Mouse (Mus musculus) embryonic facial prominence, embryonic 15.5 days (tissue): ENCODE results near the gene Ldlrad3. TPM values are rescaled to one million over a fixed set of nuclear protein-coding genes. Genes with fewer than 3 reads are reported as not detected.

Experiments
- ATAC-seq: fragments of 200-750 bp; cut with Nextera tagmentation; 2 replicates; pipeline ENCODE4 v1.8.0; 2017; ENCODE audit warnings: low read depth, moderate TSS enrichment; ENCODE audit not compliant: insufficient number of reproducible peaks, low FRiP score, low TSS enrichment
- H3K27ac ChIP-seq: fragments of 300-500 bp; sonication (generic); replicated peaks from 2 replicates; pipeline ENCODE4 v1.5.1; 2015; ENCODE audit warnings: mild to moderate bottlenecking, inconsistent platforms
- H3K27me3 ChIP-seq: fragments of 300-500 bp; sonication (generic); 2 replicates; pipeline ENCODE4 v1.6.1; 2015; ENCODE audit warnings: inconsistent platforms
- H3K36me3 ChIP-seq: fragments of 300-500 bp; sonication (generic); 2 replicates; pipeline ENCODE4 v1.6.1; 2015; ENCODE audit warnings: mild to moderate bottlenecking, inconsistent platforms
- H3K4me1 ChIP-seq: fragments of 300-500 bp; sonication (generic); 2 replicates; pipeline ENCODE4 v1.6.1; 2015; ENCODE audit warnings: inconsistent platforms
- H3K4me2 ChIP-seq: fragments of 300-500 bp; sonication (generic); replicated peaks from 2 replicates; pipeline ENCODE4 v1.6.1; 2015; ENCODE audit warnings: mild to moderate bottlenecking, inconsistent platforms
- H3K4me3 ChIP-seq: fragments of 300-500 bp; sonication (generic); replicated peaks from 2 replicates; pipeline ENCODE4 v1.5.1; 2015; ENCODE audit warnings: mild to moderate bottlenecking, inconsistent platforms
- H3K9ac ChIP-seq: fragments of 300-500 bp; sonication (generic); 2 replicates; pipeline ENCODE4 v1.6.1; 2015; ENCODE audit warnings: inconsistent platforms
- H3K9me3 ChIP-seq: fragments of 300-500 bp; sonication (generic); replicated peaks from 2 replicates; pipeline ENCODE4 v1.6.1; 2016; ENCODE audit warnings: inconsistent platforms
- WGBS: fragments of 180-500 bp; shearing (Covaris S2); methylation state at CpG from one replicate; pipeline ENCODE4 v1.1.7; 2015; 5-methylcytosine and 5-hydroxymethylcytosine counted together
- polyA plus RNA-seq: library from polyadenylated mRNA; unstranded; fragments of >200 nt; fragmentation: Nextera tagmentation; extraction: Ambion mirVana; gene quantifications from 2 replicates; pipeline ENCODE4 v1.2.1, GENCODE M21; 2015

Ldlrad3 gene
- polyA plus RNA-seq, 1 experiment from 2014 or later, result 59.9 TPM

DNA sequence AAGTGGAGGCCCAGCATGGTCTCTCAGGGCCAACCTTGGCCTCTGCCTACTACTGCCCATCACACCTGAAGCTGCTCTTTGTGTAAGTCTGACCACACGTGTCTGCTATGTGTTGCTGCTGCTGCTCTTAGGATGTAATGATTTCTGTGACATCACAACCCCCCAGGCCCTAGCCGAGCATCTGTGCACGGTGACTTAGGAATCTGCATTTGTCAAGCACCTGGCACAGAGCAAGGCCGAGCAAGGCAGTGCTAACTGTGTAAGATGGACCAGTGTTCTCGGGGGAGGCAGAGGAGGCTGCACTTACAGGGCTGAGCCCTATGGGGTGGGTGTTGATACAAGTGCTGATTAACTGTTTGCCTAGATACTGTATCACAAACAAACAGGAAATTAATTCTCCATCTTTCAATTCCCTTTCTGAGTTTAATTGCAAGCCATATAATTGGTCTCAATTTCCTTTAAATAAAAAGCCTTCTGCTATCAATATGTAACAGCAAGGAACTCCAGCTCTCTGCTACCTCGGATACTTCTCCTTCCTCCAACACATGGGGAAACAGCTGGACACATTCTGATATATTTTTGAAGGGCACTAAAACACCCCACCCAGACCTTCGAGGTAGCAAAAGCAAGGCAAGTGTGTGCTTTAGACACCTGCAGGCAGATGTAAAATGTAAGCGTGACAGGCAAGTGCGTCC lies 152.2 kb downstream of the Ldlrad3 start:
- H3K36me3 ChIP-seq, result no peaks in the 10 kb centered on the region
- no peaks in the 10 kb centered on the region for H3K27me3 ChIP-seq
- H3K4me1 ChIP-seq, result peaks cover 15% of the 10 kb centered on the region
- no peak overlapping the region for H3K4me2 ChIP-seq
- no peak overlapping the region for H3K27ac ChIP-seq
- 59% methylated on average over 9 of the region's 9 CpGs for WGBS
- H3K9ac ChIP-seq, result no peak overlapping the region
- H3K9me3 ChIP-seq, result no peaks in the 10 kb centered on the region
- ATAC-seq, result no peak
- H3K4me3 ChIP-seq, result no peak overlapping the region

DNA sequence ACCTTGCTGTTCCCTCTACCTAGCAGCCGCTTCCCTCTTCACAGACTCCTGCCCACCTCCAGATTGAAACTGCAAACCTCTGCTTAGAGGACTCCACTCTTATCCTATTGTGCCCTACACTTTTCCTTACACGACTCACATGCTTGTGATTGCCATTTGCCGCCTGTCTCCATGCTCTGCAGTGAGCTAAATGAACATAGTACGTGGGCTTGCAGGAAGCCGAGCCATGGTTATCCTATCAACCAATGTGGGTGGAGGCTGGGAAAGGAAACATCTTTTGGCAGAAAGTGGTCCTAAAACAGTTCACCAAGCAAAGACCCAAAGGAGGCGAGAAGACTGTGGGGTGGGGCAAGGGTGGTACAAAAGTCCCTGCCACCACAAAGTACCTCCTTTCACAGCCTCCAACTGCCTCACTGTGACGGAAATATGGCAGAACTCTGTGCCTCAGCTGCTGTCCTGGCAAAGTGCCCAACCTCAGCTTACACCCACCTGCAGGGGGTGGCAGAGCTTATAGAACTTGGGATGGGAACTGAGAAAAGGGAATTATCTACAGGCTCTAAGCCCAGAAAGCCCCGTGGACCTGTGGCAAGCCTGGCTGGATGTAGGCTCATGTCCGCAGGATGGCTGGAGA lies 153.4 kb downstream of the Ldlrad3 start:
- no peak overlapping the region for H3K9ac ChIP-seq
- no peaks in the 10 kb centered on the region for H3K9me3 ChIP-seq
- H3K4me3 ChIP-seq, result no peak overlapping the region
- no peak overlapping the region for H3K27ac ChIP-seq
- 67% methylated on average over 9 of the region's 9 CpGs for WGBS
- H3K27me3 ChIP-seq, result no peaks in the 10 kb centered on the region
- no peak for ATAC-seq
- no peaks in the 10 kb centered on the region for H3K36me3 ChIP-seq
- peaks cover 9% of the 10 kb centered on the region for H3K4me1 ChIP-seq
- no peak overlapping the region for H3K4me2 ChIP-seq

DNA sequence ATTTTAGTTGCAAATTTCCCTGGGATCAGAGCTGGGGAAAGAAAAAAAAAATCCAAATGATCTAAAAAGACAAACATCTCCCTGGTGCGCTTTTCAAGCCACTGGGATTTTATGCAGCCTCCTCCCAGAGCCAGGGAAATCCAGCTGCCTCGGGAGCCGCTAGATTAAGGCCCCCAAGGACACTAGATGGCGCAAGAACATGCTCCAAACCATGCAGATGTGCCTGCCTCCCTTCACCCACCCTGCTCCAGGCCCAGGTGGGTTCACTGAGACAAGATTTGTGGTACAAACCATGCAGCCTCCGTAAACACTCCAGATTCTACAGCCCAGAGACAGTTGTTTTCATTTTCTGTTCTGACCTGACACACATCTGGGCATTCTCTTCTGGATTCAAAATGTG lies 155.5 kb downstream of the Ldlrad3 start:
- H3K36me3 ChIP-seq, result no peaks in the 10 kb centered on the region
- H3K4me1 ChIP-seq, result peaks cover 9% of the 10 kb centered on the region
- H3K9ac ChIP-seq, result no peak overlapping the region
- WGBS, result 19% methylated on average over 5 of the region's 5 CpGs
- no peak for ATAC-seq
- no peak overlapping the region for H3K4me3 ChIP-seq
- H3K27ac ChIP-seq, result no peak overlapping the region
- H3K4me2 ChIP-seq, result no peak overlapping the region
- no peaks in the 10 kb centered on the region for H3K27me3 ChIP-seq
- H3K9me3 ChIP-seq, result no peaks in the 10 kb centered on the region

DNA sequence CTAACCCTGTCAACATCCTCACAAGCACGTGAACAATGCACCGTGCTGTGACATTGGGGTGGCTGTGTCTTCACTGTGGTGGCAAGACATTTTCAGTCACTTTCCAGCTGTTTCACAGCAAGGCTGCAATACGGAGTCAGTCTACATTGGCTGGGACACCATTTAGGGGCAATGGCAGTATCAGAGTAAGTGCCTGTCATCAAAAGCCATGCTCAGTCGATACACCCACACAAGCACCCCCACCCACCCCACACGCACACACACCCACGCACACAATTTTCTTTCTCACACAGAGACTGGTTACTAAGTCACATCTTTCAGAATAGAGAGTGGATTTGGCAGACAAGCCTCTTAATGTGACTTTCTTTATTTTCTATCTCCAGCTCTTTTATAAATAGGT lies 156.0 kb downstream of the Ldlrad3 start:
- Histone ChIP-seq H3K4me2 (no peak overlapping the region), H3K27ac (no peak overlapping the region), H3K9me3 (no peaks in the 10 kb centered on the region), H3K9ac (no peak overlapping the region), H3K4me1 (peaks cover 9% of the 10 kb centered on the region), H3K36me3 (no peaks in the 10 kb centered on the region), H3K4me3 (no peak overlapping the region), H3K27me3 (no peaks in the 10 kb centered on the region)
- 84% methylated on average over 6 of the region's 6 CpGs for WGBS
- ATAC-seq, result no peak

DNA sequence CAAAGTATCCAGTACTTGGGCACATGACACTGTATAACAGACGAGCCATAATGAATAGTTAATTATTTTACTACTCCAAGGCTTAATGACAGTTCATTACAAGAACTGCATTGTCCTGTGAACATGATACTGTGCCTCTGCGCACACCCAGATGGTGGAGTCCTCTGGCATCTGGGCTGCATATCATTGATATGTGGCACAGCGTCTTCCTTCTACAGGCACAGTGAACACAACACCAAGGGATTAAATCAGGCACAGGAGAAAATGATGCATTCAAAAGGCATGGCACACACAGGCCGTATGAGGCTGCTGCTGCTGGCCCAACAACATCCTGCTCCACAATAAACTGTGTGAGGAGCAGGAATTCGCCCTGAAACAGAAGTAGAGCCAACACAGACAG lies 156.5 kb downstream of the Ldlrad3 start:
- Histone ChIP-seq H3K27ac (no peak overlapping the region), H3K36me3 (no peaks in the 10 kb centered on the region), H3K9me3 (no peaks in the 10 kb centered on the region), H3K4me2 (no peak overlapping the region), H3K27me3 (no peaks in the 10 kb centered on the region), H3K4me1 (peaks cover 9% of the 10 kb centered on the region), H3K9ac (no peak overlapping the region), H3K4me3 (no peak overlapping the region)
- WGBS, result 68% methylated on average over 5 of the region's 5 CpGs
- ATAC-seq, result no peak

DNA sequence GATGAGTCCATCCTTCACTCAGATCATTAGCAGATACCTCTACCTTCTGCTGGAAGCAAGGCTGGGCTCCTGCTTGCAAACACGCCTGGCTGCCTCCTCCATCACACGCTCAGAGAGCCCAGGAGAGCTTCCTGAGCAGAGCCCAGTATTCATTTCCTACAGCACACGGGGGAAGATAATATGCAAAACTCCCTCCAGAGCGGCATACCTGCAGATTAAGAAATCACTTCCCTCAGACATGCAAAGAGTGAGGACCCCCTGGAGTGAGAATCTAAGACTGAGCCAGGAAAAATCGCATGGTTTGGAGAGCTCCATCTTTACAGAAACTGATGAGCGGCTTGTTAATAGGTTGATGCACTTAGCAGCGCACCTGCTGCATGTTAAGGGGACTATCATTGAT lies 158.9 kb downstream of the Ldlrad3 start:
- no peak overlapping the region for H3K4me2 ChIP-seq
- H3K9me3 ChIP-seq, result no peaks in the 10 kb centered on the region
- no peaks in the 10 kb centered on the region for H3K27me3 ChIP-seq
- no peak overlapping the region for H3K27ac ChIP-seq
- H3K9ac ChIP-seq, result no peak overlapping the region
- no peak for ATAC-seq
- no peaks in the 10 kb centered on the region for H3K36me3 ChIP-seq
- H3K4me1 ChIP-seq, result peaks cover 3% of the 10 kb centered on the region; the same call in 1 of the 2 replicates
- WGBS, result 77% methylated on average over 7 of the region's 7 CpGs
- H3K4me3 ChIP-seq, result no peak overlapping the region

DNA sequence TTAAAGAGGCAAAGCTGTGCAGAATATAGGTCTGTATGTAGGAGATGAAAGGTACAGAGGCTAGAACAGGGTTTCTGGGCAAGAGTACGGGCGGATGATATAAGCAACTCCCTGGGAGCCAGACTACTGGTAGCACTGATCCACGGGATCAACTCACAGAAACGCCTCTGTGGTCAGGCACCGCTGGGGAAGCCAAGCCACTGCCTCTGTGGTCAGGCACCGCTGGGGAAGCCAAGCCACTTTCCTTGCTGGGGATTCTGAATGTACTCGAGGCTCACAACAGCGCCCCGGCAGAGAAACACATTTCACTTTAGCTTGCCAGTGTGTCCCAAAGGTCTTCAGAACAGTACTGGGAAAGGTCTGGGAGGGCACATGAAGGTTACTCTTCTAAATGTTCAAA lies 160.0 kb downstream of the Ldlrad3 start:
- Histone ChIP-seq H3K27me3 (no peaks in the 10 kb centered on the region), H3K4me1 (peaks cover 14% of the 10 kb centered on the region), H3K9ac (no peak overlapping the region), H3K27ac (no peak overlapping the region), H3K36me3 (no peaks in the 10 kb centered on the region), H3K4me2 (no peak overlapping the region), H3K9me3 (no peaks in the 10 kb centered on the region), H3K4me3 (no peak overlapping the region)
- 73% methylated on average over 9 of the region's 9 CpGs for WGBS
- ATAC-seq, result no peak

DNA sequence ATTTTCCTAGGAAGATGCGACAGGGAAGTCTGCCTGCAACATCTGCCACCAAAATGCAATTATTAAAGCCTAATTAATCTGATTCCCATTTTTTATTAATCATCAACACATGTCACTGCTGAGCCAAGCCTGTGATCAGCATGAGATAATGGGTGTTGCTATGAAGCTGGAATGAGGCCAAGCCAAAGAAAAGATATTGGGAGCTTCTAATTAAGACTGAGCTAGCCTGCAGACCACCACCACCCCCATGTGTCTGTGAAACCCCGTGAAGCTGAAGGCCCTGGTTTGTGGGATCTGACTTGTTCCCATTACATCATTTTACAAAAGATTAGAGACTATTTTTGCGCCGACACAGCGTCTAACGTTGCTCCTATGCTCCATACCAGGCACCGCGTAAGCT lies 161.7 kb downstream of the Ldlrad3 start:
- Histone ChIP-seq H3K36me3 (no peaks in the 10 kb centered on the region), H3K9me3 (no peaks in the 10 kb centered on the region), H3K4me3 (no peak overlapping the region), H3K4me1 (peaks cover 22% of the 10 kb centered on the region), H3K27me3 (no peaks in the 10 kb centered on the region), H3K4me2 (no peak overlapping the region), H3K9ac (no peak overlapping the region), H3K27ac (no peak overlapping the region)
- WGBS, result 83% methylated on average over 8 of the region's 8 CpGs
- no peak for ATAC-seq

DNA sequence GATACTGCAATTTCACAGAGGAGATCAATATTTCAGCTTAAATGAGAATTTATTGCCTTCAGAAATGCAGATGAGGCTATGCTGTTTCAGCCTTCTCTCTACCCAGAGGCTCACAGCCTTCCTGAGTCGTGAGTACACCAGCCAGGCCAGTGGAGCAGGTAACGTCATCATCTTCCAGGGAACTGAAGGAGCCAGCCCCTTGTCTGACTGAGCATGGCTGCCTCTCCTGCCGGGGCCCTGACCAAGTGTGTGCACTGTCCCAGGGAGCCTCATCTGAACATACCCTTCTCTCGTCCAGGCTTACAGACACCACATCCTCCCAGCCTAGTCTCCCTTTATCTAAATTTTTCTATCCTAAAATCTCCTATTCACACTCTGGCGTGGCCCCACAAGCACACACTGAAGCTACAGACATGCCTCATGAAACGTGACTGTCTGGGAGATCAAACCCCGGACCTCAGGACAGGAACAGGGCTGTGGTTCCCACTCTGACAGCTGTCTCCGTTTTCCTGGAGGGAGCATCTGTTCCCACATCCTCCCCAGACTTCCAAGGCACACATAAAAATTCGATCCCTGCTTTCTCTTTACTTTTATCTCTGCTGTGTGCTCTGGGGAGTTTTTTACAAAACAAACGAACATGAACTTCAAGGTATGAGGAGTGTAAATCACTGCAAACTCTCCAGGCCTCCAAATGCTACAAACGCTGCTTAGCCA lies 164.7 kb downstream of the Ldlrad3 start:
- Histone ChIP-seq H3K27ac (peak overlapping the region; percentile 29), H3K4me1 (peaks cover 22% of the 10 kb centered on the region), H3K27me3 (no peaks in the 10 kb centered on the region), H3K36me3 (no peaks in the 10 kb centered on the region), H3K9ac (no peak overlapping the region), H3K4me2 (no peak overlapping the region), H3K4me3 (no peak overlapping the region), H3K9me3 (no peaks in the 10 kb centered on the region)
- ATAC-seq, result no peak
- WGBS, result 24% methylated on average over 11 of the region's 11 CpGs

DNA sequence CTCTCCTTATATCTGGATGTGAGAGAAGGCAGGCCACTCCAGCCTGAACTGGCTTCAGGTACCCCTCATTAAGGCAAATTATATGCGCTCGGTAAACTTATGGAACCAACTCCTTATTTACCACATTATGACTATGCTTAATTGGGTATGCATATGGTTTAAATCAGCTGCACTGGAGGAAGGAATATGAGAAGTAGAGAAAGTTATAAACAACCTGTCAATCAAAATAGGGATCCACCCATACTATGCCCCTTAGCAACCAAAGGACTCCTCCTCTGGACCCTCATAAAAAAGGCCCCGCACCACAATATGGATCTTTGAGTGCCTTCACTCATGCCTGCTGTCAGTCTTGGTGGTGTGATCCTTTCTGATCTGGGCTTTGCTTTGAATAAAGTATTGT lies 165.6 kb downstream of the Ldlrad3 start:
- no peaks in the 10 kb centered on the region for H3K9me3 ChIP-seq
- H3K9ac ChIP-seq, result no peak overlapping the region
- H3K27ac ChIP-seq, result no peak overlapping the region; the same call in 1 of the 2 replicates
- no peak overlapping the region for H3K4me3 ChIP-seq
- 42% methylated on average over 3 of the region's 3 CpGs for WGBS
- H3K27me3 ChIP-seq, result no peaks in the 10 kb centered on the region
- no peak overlapping the region for H3K4me2 ChIP-seq
- H3K36me3 ChIP-seq, result no peaks in the 10 kb centered on the region
- H3K4me1 ChIP-seq, result peaks cover 22% of the 10 kb centered on the region
- ATAC-seq, result no peak

DNA sequence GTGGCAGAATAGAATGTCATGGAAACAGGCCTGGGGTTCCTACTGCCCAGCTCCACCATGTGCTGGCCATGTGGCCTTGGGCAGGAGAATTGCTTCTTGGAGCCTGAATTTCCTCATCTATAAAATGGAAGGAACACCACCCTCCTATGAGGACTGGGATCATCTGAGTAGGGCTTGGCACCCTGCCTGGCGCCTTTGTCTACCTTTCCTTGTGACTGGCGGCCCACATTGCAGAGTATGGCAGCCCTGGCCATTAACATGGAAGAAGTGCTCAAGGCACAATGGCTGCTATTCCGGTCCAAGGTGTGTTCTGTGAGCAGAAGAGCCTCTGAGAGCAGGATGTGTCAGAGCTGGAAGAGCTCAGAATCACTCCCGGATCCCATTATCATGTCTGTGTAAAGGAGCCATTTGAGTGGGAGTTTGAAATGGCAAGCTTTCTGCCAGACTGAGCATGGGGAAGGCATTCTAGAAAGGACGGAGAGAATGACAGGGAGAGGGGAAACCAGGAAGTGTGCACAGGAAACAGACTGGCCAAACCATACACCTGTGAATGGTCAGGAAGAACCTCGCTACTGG lies 171.6 kb downstream of the Ldlrad3 start:
- Histone ChIP-seq H3K27me3 (no peaks in the 10 kb centered on the region), H3K9ac (no peak overlapping the region), H3K36me3 (no peaks in the 10 kb centered on the region), H3K4me2 (no peak overlapping the region), H3K27ac (no peak overlapping the region), H3K4me3 (no peak overlapping the region), H3K4me1 (peaks cover 4% of the 10 kb centered on the region; the same call in 1 of the 2 replicates), H3K9me3 (no peaks in the 10 kb centered on the region)
- 85% methylated on average over 6 of the region's 6 CpGs for WGBS
- ATAC-seq, result no peak
